ENCODE assay signal across 14 mouse cellular contexts in the genomic region with DNA sequence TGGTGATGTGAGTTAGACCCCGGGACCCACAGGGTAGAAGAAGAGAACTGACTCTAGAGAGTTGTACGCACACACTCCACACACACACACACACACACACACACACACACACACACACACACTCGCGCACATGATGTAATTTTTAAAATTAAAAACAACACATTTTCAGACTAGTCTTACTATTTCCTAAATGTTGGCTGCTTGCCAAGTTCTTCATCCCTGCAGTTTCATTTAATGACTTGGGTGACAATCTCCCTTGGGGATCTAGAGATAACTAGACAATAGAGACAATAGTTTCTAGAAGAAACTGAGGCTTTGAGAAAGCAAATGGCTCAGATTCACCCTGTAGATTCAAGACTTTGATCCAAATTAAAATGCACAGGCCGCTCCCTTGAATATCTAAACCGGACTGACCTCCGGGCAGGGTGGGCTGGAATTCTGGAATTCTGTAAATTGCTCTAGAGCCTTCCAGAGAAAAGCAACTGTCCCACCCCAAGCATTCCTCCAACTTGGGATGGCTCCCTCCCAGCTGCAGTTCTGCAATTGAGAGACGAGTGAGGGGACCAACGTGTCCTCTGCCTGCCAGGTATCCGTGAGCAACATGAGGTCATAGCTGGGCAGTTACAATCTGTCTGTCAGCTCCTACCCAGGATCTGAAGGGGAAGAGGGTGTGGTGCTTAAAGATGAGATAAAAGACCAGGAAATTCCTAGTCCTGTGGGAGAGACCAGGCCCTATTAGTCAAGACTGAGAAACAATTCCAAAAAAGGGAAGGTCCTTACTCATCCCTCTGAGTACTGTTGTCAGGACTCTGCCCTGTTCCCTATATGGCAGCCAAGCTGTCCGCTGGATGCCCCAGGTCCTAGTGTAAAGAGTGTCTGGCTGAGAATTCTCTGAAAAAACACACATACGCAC. TPM values are rescaled to one million over a fixed set of nuclear protein-coding genes. Genes with fewer than 3 reads are reported as not detected.
DNase-seq lines count a peak whose midpoint lies in the region; ATAC-seq and TF ChIP-seq lines count a peak whose summit lies in the region.
"Had no signal": no experiment of that assay in that cellular context is flagged by ENCODE, and none has a peak within 500 bp of the region (broad histone marks: within the 10 kb centered on the region; RNA-seq: fewer than 3 reads in every experiment).

No protein-coding gene starts in this region.

- no peak for DNase-seq in gastrocnemius, adult 2 months
- no peak for DNase-seq in gastrocnemius, postnatal 25 days
- peak; percentile 51 for DNase-seq in urinary bladder, postnatal 25 days (ENCODE audit: low spot score)
- no peak for DNase-seq in urinary bladder, adult 2 months (ENCODE audit: low spot score)
- DNase-seq in stomach, postnatal 0 days (ENCODE audit: low spot score): peak; percentile 36
- DNase-seq in liver: no peak
- no peak for DNase-seq in cerebellum, adult 2 months
- DNase-seq: kidney, adult 9 months; liver, embryonic 13.5 days had no signal

- peak; percentile 56 for ATAC-seq in heart, embryonic 16.5 days (replicated peaks; ENCODE audit: extremely low read depth, insufficient read depth, low FRiP score)
- ATAC-seq in stomach, postnatal 0 days (ENCODE audit: low FRiP score, low TSS enrichment): peak; percentile 55

- no peaks in the 10 kb centered on the region for H3K36me3 ChIP-seq in heart, embryonic 16.5 days (ENCODE audit: control insufficient read depth, insufficient read depth)
- H3K36me3 ChIP-seq in stomach, postnatal 0 days (ENCODE audit: control insufficient read depth, insufficient read depth, low read length): no peaks in the 10 kb centered on the region
- H3K36me3 ChIP-seq: heart, embryonic 13.5 days; liver, embryonic 13.5 days; midbrain, embryonic 12.5 days had no signal

- 64% methylated on average over 12 of the region's 12 CpGs for WGBS in heart, embryonic 16.5 days
- 55% methylated on average over 12 of the region's 12 CpGs for WGBS in stomach, postnatal 0 days
- 89% methylated on average over 12 of the region's 12 CpGs for WGBS in cerebellum, adult 2 months

- H3K4me2 ChIP-seq in heart, embryonic 16.5 days (ENCODE audit: low read depth, low read length): no peak overlapping the region
- no peak overlapping the region for H3K4me2 ChIP-seq in stomach, postnatal 0 days (replicated peaks; ENCODE audit: low read depth)
- H3K4me2 ChIP-seq: heart, embryonic 13.5 days; liver, embryonic 13.5 days; midbrain, embryonic 12.5 days had no signal

- no peaks in the 10 kb centered on the region for H3K27me3 ChIP-seq in heart, embryonic 16.5 days (ENCODE audit: control insufficient read depth, insufficient read depth, low read length)
- no peaks in the 10 kb centered on the region for H3K27me3 ChIP-seq in stomach, postnatal 0 days (ENCODE audit: control insufficient read depth, insufficient read depth, low read length)
- H3K27me3 ChIP-seq in cerebellum, adult 2 months (ENCODE audit: control insufficient read depth, insufficient read depth, low read length): no peaks in the 10 kb centered on the region
- H3K27me3 ChIP-seq: heart, embryonic 13.5 days; liver, embryonic 13.5 days; midbrain, embryonic 12.5 days had no signal

- peaks cover 10% of the 10 kb centered on the region; the same call in 1 of the 2 replicates for H3K4me1 ChIP-seq in heart, embryonic 16.5 days (ENCODE audit: control insufficient read depth, insufficient read depth, low read length)
- H3K4me1 ChIP-seq in stomach, postnatal 0 days (replicated peaks; ENCODE audit: control insufficient read depth, insufficient read depth): no peaks in the 10 kb centered on the region
- H3K4me1 ChIP-seq in cerebellum, adult 2 months (ENCODE audit: control insufficient read depth, insufficient read depth, low read length): peaks cover 6% of the 10 kb centered on the region; the same call in 1 of the 2 replicates
- H3K4me1 ChIP-seq: midbrain, embryonic 12.5 days had no signal

- TF ChIP-seq POLR2A in cerebellum, adult 2 months (IDR thresholded peaks at IDR 0.05; ENCODE audit: borderline replicate concordance, insufficient read depth, low read length): no peak

- H3K9me3 ChIP-seq in heart, embryonic 16.5 days (replicated peaks; ENCODE audit: control insufficient read depth, low read length): no peaks in the 10 kb centered on the region
- H3K9me3 ChIP-seq in stomach, postnatal 0 days (ENCODE audit: control insufficient read depth, low read length): no peaks in the 10 kb centered on the region
- H3K9me3 ChIP-seq: heart, embryonic 13.5 days; liver, embryonic 13.5 days; midbrain, embryonic 12.5 days had no signal

- no peak overlapping the region for H3K9ac ChIP-seq in heart, embryonic 16.5 days (ENCODE audit: low read length)
- no peak overlapping the region for H3K9ac ChIP-seq in stomach, postnatal 0 days (ENCODE audit: low read length)
- H3K9ac ChIP-seq: heart, embryonic 13.5 days; liver, embryonic 13.5 days; midbrain, embryonic 12.5 days had no signal

- no peak for TF ChIP-seq EP300 in stomach, postnatal 0 days (optimal IDR thresholded peaks at IDR 0.05)

- peak overlapping the region; percentile 54 for H3K27ac ChIP-seq in gastrocnemius, adult 2 months
- no peak overlapping the region for H3K27ac ChIP-seq in heart, embryonic 16.5 days (ENCODE audit: low read length)
- peak overlapping the region; percentile 87 for H3K27ac ChIP-seq in stomach, postnatal 0 days (replicated peaks)
- H3K27ac ChIP-seq in cerebellum, adult 2 months (ENCODE audit: insufficient read depth, low read length): no peak overlapping the region
- H3K27ac ChIP-seq: heart, embryonic 13.5 days; left cerebral cortex, adult 2 months; liver, embryonic 13.5 days; midbrain, embryonic 12.5 days had no signal

- no peak for TF ChIP-seq CTCF in gastrocnemius, adult 2 months (IDR thresholded peaks at IDR 0.05)
- no peak for TF ChIP-seq CTCF in stomach, postnatal 0 days (IDR thresholded peaks at IDR 0.05; ENCODE audit: low read depth)
- TF ChIP-seq CTCF in cerebellum, adult 2 months (IDR thresholded peaks at IDR 0.05; ENCODE audit: borderline replicate concordance, insufficient read depth, low read depth, low read length): no peak

- intact Hi-C loops in gastrocnemius, adult 2 months (cut with DNase I): no loop called here

- H3K4me3 ChIP-seq in gastrocnemius, adult 2 months: no peak overlapping the region
- H3K4me3 ChIP-seq in heart, embryonic 16.5 days (ENCODE audit: low read length): no peak overlapping the region
- no peak overlapping the region for H3K4me3 ChIP-seq in stomach, postnatal 0 days (ENCODE audit: low read depth, low read length)
- H3K4me3 ChIP-seq in cerebellum, adult 2 months (replicated peaks; ENCODE audit: insufficient read depth, low read depth, low read length): no peak overlapping the region
- H3K4me3 ChIP-seq: heart, embryonic 13.5 days; left cerebral cortex, adult 2 months; liver, embryonic 13.5 days; midbrain, embryonic 12.5 days had no signal

RNA-seq across cellular contexts. Expression of gene Flnb, which starts 8.5 kb away (rescaled TPM):
- 10 to 100 TPM in 1 of 2 experiments, 1 to 10 TPM in 1; 6.0 to 11.0 TPM for total RNA-seq in gastrocnemius, adult 2 months (2021)
- total RNA-seq in gastrocnemius, postnatal 25 days (2021): 10 to 100 TPM in 1 of 2 experiments, 1 to 10 TPM in 1; 9.2 to 11.6 TPM
- 47.4 and 48.6 TPM in 2 replicates for polyA plus RNA-seq in urinary bladder, adult 2 months (2012; rRNA removed)
- 9.2 and 14.4 TPM in 2 replicates for polyA plus RNA-seq in heart, embryonic 16.5 days (2015; fragmentation: Nextera tagmentation; extraction: Ambion mirVana)
- 8.3 and 8.8 TPM in 2 replicates for polyA plus RNA-seq in stomach, postnatal 0 days (2015; fragmentation: Nextera tagmentation; extraction: Ambion mirVana)
- 32.7 and 33.0 TPM in 2 replicates for polyA plus RNA-seq in cerebellum, adult 2 months (2012; rRNA removed)

RNA-seq across cellular contexts. Expression of gene Gm26661, which starts 17.9 kb away (rescaled TPM):
- total RNA-seq in gastrocnemius, adult 2 months (2021): not detected
- not detected for total RNA-seq in gastrocnemius, postnatal 25 days (2021)
- polyA plus RNA-seq in urinary bladder, adult 2 months (2012; rRNA removed): not detected in 2 replicates
- polyA plus RNA-seq in heart, embryonic 16.5 days (2015; fragmentation: Nextera tagmentation; extraction: Ambion mirVana): not detected in 2 replicates
- not detected in 2 replicates for polyA plus RNA-seq in stomach, postnatal 0 days (2015; fragmentation: Nextera tagmentation; extraction: Ambion mirVana)
- polyA plus RNA-seq in cerebellum, adult 2 months (2012; rRNA removed): not detected in 2 replicates
- total RNA-seq: left cerebral cortex, adult 2 months; neutrophil, adult 5-6 weeks had no signal
- polyA plus RNA-seq: heart, embryonic 13.5 days; liver, embryonic 13.5 days; midbrain, embryonic 12.5 days had no signal

Comparison
In these comparisons a context has a peak if more than half of its experiments do, and no peak if none do; other contexts are left out.
1. DNase-seq: peak in urinary bladder, postnatal 25 days (single experiment) and stomach, postnatal 0 days (single experiment); none in gastrocnemius, adult 2 months (single experiment), gastrocnemius, postnatal 25 days (single experiment), urinary bladder, adult 2 months (single experiment), liver (single experiment) and cerebellum, adult 2 months (0 of 2).
2. H3K27ac ChIP-seq: peak in gastrocnemius, adult 2 months (single experiment) and stomach, postnatal 0 days (single experiment); none in heart, embryonic 16.5 days (single experiment) and cerebellum, adult 2 months (single experiment).